Mouse (Mus musculus) A20 (cell line): ENCODE results near the gene Armc3.

Source experiments
- DNase-seq: peaks from one replicate; pipeline ENCODE4 v3.0.0-alpha.2; 2011; ENCODE audit warnings: low read depth, low spot score

Gene Armc3

DNA sequence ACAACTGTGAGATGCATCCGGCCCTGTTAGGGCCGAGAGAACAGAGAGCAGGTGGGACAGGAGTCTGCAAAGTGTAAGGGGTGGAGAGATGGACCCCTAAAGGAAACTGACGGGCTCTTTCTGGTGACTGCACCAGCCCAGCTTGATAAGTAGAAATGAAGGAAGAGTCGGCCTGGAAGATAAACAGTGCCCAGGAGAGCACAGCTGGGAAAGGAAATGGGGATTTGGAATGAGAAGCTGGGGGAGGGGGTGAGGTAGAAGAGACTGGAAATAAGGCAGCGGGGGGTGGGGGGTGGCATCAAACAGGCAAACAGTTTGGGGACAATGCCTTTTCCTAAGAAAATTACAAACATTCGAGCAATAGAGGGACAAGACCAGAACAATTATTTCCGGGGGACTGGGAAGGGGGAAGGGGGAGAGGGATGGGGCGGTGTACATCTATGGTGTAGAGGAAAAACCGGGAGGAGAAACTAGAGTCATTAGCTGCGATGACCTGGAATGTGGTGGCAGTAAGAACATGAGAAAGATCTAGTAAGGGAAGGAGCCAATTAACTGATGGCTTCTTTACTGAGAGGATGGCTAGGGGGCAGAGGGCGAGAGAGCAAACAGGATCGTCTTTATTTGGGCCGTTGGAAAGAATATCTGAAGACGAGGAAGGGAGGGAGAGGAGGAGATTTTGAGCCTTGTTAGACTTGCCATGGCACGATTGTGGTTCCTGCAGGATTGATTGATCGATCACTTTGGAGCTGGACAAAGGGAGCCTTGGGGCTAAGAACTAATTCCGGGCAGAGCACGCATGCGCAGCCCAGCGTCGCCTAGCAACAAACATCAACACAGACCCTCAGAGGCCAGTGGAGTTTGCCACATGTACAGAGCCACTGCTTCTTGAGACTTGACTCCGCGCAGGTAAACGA is at the start of gene Armc3:
Armc3 (plus strand) TSS at position 851 of the 914 bp plus-strand sequence.
- DNase-seq = no peak

DNA sequence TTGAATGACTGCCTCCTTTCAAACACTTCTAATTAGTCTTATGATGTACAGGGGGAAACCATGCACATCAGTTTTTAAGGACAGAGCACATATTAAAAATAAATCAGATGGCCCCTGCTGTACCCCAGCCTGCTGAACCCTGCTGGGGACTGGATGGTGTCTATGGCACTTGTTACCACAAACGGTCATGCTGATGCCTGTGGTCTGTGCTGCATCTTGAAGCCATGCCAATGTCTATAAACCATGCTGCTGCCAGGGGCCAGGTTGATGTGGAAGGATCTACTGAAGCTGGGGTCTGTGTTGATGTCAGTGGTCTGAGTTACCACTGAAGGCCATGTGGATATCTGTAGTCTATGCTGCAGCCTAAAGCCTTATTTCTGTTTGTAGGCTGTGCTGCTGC is 46.4 kb upstream of the Armc3 start:
- no peak for DNase-seq

DNA sequence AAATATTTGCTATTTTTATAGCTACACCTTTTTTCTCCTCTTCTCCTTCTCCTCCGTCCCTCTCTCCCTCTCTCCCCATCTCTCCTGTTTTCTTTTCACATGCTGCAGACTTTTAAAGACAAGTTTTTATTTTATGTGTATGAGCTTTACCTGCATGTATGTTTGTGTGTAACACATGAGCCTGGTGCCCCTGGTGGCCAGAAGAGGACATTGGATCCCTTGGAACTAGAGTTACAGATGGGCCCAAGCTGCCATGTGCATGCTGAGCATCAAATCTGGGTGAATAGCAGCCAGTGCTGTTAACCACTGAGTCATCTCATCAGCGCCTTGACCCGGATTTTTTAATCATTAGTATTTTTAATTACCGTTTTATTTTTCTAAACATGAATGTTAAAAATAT is 42.9 kb upstream of the Armc3 start:
- peak; percentile 38 for DNase-seq

DNA sequence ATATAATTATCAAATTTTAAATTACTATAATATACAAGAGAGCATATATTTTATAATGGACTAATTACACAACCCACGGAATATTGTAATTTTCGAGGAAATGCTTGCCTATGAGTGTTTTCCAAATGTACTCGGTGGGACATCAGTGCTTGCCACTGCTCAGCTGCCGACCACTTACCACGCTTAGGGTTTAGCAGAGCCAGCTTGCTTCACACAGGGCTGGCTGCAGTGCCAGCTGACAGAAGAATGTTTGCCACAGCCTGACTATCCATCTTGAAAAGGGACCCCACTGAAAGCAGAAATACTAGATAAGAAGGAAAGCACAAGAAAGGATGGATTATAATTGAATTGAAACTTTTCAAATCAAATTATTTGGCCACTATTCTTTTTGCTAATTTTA is 39.6 kb upstream of the Armc3 start:
- no peak for DNase-seq

DNA sequence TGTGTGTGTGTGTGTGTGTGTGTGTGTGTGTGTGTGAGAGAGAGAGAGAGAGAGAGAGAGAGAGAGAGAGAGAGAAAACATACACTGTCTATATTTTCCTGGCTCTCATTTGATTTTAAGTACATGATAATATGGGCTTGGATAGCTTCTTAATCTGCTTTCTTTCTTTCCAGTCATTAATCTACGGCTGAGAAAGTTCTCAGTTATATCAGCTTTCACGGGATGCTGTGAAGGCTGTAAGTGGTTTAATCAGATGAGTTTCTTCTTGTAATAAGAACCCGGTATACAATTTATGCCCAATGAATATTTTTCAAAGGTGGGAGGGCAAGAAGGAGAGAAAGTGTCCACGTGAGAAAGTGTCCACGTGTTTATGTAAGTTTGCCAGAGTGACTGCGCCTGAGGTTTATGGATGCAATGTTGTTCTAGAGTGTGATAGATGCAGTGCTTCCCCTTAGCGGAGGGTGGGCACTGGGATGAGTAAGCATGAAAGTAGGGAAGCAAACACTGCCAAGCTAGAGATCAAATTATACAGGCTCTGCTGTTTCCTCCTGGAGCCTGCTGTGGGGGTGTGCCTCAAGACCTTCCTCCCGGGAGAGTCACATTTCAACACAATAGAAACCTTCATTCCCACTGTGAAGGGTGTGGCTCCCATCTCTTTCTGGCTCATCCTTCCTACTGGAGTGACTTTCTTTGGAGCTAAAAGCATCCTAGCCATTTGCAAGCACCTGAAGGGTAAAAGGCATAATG is 38.6 kb upstream of the Armc3 start:
- no peak for DNase-seq

DNA sequence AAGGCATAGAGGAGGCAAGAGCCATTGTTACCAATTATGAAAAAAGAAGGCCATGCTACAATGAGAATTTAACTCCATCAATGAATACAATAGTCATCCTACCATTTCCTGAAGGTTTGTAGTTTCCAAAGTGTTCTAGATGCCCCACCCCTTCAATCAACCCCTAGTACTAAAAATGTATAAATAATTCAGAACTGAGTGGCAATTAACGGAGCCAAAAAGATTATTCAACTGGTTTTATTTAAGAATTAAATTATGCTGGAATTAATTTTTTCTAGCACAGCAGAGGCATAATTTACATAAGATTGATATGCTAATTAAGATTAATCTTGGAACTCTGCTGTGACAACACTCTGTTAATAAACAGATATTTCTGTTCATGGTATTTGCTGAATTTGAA is 34.9 kb upstream of the Armc3 start:
- no peak for DNase-seq

DNA sequence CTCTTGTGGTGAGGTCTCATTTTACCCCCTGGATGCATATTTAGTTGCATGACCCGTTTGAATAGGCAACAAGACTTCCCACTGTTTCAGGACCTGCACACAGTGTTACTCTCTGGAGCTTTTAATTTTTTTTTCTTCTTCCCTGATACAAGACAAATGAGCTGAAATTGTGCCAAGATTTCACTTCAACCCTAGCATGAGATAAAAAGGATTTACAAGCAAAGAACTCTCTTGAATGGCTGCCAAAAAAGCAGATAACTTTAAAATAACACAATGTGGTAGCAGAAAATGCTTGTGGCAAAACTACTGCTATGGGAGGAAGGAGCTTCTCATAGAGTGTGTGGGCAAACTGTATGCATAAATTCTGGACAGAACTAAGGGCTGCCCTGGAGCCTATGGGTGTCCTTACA is 22.3 kb upstream of the Armc3 start:
- DNase-seq = no peak

DNA sequence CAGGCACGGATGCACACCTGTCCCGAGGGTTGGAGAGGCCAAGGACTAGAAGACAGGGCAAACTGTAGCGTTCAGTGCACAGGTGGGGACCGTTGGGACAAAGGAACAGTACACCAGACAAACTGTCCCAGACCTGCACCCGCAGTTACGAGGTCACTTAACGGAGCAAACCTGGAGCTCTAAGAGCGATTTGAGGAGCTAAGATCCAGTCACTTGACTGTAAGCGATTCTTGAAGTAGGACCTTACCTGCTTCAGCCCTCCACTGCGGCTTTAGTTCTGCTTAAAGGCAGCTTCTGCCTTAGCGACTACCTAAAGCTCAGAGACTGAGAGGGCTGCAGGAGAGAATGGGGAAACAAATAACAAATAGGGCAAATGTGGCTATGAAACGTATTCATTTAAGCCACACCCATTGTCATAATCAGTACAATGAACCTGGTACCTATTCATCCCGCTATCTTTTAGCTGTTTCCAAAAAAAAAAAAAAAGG is 308 bp downstream of the Armc3 start:
- DNase-seq = no peak

DNA sequence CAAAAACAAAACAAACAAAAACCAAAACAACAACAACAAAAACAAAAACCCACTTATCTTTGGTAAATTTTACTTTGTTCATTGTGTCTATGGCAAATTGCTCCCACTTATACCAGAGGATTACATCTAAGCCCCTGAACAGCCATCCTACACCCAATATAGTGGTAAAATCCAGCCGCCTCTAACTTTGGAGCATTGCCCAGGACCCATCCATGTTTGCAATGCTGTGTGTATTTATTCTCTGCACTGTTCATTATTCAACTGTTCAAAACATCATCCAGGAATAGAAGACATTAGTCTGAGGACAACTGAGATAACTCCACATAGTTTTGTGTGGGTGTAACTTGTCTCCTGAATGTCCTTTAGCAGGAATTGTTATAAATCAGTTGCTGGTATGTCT is 1.0 kb downstream of the Armc3 start:
- DNase-seq = no peak

DNA sequence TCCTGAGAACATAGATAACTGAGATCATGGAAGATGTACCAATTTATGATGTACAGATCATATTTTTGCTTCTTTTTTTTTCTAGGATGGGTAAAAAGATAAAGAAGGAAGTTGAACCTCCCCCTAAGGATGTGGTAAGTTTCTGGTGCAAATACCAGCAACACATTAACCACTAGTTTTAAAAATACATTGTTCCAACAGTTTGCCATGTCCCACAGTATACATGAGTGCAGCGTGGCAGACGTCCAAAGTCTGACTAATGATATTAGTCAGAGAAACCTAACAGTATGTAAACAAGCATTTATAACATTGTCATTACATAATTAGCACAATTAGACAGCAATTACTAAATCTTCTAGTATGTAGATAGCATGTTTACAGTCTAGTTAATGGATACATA is 2.6 kb downstream of the Armc3 start:
- no peak for DNase-seq

DNA sequence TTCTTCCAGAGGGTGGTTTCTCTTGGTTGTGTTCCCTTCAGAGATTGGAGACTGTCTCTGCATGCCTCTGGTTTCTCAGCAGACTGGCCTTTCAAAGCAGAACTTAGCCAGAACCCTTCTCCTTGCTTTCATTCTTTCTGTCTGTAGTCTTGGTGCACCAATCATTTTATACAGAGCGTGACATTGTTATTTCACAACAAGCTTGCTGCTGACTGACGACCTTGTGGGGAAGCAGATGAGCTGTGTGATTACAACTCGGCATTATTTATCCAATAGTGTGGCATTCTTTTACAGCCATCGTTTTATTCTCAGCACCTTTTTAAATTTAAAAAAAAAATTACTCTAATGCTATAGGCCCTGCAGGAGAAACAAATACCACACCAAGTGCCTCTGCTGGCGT is 35.2 kb downstream of the Armc3 start:
- no peak for DNase-seq

DNA sequence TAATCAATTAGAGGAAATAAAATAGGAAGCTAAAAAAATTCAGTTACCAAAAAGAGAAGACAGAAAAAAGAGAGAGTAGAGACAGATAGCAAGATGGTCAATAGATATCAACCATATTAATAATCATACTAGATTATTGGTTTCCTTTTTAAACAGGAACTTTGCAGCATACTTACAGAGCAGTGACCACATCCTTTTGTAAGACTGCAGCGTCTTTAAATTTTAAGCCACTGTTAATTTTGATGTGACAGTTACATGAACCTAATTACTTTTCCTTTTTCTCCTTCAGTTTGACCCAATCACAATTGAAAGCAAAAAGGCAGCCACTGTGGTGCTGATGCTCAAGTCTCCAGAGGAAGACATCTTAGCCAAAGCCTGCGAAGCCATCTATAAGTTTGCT is 36.1 kb downstream of the Armc3 start:
- no peak for DNase-seq

DNA sequence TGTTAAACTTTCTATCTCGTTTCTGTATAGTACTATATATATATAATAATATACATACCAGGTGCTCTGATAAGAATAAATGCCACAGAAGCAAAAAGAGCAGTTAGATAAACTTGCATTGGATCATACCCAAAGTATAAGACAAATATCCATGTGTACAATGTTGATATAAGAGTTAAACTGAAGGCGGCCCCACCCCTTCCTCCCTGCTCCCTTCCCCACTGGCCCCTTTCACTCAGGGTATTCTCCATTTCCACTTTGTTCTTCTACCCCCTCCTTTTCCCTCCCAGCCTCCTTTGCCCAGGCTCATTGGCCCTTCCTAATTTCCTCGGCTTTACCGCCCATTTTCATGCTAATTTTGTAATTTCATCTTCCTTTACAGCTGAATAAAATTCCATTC is 36.5 kb downstream of the Armc3 start:
- no peak for DNase-seq

DNA sequence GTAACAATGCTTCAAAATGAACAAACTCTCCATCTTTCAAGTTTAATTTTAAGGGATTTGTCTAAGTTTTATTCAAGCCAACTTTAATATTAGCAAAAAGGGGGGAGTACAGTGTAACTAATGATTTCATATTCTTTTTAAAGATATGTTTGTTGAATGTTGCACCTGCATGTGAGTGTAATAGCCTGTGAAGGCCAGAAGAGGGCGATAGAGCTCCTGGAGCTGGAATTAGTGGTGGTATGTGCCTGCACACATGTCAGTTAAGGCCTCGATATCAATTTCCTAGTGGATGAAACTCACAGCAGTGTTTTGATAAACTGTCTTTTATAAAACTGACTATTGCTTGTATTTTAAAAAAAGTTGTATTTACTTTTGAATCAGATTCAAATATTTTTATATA is 39.7 kb downstream of the Armc3 start:
- DNase-seq = peak; percentile 37

DNA sequence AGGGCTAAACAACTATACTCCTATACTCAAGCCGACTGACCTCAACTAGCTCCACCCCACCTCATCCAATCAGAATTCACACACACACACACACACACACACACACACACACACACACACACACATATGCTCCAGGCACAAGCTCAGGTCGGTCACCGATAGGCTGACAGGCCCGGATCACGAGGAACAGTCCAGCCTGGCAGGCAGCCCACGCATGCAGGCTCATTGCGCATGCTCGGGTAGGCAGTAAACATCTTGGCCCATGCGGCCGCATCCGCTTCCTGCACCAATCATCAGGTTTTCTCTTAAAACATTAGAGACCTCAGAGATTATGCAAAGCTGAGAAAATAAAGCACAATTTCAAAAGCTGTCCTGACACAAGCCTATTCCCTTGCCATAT is 50.5 kb downstream of the Armc3 start:
- DNase-seq = no peak

DNA sequence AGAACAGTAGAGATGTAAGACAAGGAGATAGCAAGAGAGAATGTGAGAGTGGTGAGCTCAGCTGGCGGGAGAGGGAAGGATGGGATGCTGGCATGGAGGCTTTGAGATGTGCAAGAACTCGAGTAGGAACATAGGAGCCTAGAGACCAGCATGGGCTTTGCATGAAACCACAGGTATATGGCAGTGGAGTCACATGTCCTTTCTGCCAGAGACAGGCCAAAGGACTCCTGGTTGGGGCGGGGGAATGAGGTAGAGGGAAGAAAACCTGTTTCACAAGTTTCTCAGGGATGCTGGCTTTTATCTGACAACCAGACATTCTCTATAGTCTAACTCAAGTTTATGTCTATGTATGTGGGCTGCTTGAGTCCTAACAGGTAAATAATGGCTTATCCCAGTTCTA is 55.9 kb downstream of the Armc3 start:
- no peak for DNase-seq

DNA sequence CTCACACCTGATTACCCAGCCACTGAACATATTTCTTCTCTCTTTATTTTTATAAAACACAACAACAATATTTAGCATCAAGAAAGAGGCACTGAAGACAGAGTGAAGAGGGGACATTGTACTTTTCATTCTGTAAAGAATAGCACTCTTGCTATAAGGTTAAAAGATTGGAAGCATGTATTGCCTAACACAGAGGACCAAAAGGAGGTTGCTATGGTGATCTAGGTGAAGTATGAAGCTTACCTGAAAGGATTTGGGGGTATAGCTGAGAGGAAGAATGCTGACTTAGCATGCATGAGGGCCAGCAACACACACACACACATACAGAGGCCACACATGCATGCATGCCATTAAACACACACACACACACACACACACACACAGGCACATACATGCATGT is 58.2 kb downstream of the Armc3 start:
- DNase-seq = no peak

DNA sequence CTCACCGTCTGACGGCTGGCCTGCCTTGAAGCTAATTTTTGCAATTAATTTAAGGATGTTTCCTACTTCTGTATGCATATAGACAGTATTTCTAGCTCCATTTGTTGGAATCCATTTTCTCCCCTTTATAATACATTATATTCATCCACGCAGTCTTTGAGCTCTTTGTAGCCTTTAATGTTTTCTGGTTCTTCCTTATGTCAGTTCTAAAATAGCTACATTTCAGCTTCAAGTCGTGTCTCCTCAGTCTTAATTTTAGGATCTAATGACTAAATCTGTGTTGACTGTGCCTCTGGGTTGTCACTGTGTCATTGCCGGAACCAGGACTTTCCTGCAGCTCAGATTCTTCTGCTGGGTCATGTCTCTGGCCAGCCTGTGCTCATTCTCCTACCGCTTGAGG is 61.3 kb downstream of the Armc3 start:
- no peak for DNase-seq

DNA sequence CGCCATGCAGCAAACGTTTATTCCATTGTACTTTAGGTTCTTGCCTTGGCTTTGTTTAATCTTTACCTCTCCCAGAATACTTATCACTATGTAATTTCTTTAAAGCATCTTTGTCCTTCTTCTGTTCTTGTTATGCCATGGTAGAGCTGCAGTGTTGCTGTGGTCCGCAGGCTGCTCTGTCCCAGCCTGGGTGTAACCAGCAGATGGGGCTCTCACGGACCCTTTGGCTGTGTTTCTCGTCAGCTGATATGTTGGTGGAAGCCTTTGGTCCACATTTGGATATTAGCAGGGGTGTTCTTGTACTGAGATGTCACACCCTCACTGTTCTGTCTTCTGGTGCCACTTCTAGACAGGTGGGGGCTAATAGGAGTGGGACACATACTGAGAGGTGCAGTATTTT is 64.3 kb downstream of the Armc3 start:
- peak; percentile 32 for DNase-seq

DNA sequence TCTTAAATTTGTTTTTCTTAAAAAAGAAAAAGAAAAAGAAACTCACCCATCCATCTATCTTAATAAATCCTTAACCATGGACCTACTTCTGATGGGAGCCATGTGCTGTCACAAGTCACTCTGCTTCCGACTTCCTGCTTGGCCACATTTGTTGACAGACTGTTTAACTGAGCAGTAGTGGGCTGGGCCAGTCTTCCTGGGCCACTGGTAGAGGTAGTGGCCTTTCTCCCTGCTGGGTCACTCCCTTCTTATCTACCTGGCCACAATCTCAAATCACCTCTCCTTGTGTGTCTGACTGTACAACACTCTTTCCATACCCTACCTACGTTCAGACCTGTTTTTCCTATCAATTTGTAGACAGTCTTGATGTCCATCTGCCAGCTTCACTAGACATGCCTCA is 66.7 kb downstream of the Armc3 start:
- DNase-seq = no peak

DNA sequence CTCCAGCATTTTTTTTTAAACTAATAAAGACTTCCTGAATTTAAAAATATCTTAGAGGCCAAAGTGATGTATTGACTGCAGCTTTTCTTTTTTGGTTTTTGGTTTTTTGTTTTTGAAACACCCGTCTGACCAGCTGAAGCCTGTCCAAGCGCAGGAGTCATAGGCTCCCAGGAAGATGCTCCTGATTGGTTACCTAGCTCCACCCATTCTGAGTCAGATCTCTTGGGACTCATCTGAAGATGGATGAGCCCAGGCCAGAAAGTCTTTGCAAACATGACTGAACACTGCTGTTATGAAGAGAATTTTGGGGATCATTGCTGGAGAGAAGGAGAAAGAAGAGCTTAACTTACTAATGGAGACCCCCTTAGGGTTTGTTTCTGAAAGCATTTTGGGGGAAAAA is 68.3 kb downstream of the Armc3 start:
- no peak for DNase-seq

DNA sequence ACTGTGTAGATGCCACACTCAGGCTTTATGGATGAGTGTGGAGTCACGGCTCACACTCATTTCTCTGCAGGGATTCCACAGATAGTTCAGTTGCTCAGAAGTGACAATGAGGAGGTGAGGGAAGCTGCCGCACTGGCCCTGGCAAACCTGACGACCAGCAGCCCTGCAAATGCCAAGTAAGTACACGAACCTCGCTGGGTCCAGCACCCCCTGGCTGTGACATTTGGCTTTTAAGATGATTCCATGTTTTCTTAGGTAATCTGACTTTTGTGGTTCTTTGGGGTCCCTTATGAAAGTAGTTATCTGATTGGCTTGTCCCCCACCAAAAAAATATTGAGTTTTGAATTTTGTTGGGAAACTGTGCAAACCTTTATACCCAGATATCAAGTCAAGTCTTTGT is 70.9 kb downstream of the Armc3 start:
- no peak for DNase-seq

DNA sequence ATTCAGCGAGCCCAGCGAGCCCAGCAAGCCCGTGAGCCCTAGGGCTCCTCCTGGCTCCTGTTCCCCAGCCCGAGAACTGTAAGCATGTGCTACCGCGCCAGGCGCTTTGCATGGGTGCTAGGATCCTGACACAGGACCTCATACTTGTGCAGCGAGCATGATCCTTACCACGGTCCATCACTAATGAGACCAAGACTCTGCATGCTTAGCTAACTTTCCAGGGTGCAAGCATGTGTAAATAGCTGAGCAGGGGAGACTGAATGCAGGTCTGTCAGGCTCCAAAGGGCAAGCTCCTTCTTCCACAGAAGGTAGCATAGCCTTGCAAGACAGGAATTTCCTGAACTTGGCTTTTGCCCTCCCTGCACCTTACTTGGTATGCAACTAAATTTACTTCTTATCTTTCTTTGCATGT is 71.6 kb downstream of the Armc3 start:
- DNase-seq = no peak
